Mouse (Mus musculus): Measurements from ENCODE around the gene Miip.
"Not testable (repeated sequence)": the region's sequence is repeated elsewhere in the genome, so short reads cannot be mapped to it uniquely, and the experiment has no call there.

Miip gene

DNA sequence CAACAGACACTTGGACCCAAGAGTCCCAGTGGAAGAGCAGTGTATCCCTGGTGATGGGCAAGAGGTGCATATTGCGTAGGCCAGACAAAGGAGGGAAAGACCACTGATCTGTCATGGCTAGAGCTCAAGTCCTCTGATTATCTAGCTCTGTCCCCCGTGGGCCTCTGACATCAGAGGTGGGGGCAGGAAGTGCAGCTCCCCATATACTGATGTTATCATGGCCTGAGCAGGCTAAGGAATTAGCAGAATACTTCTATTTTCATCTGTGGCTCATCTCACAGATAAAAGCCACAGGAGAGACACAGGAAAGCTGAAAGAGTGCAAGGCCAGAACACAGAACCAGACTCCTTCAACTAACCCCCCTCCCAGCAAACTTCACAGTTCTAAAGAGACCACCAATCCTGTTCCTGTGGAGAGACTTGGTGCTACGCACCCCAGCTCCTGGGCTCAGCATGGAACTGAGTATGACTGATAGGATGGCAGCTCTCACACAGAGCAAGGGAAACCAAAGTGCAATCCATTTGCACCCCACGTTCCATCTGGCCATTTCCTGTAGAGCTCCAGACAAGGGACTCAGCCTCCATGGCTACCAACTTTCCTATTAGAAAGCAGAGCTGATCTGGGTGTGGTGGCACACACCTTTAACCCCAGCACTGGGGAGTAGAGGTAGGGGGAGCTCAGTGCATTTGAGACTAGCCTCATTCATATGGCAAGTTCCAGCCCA is 7.4 kb upstream of the Miip start:
- DNase-seq (ENCODE audit: low read depth, low spot score): no peak

DNA sequence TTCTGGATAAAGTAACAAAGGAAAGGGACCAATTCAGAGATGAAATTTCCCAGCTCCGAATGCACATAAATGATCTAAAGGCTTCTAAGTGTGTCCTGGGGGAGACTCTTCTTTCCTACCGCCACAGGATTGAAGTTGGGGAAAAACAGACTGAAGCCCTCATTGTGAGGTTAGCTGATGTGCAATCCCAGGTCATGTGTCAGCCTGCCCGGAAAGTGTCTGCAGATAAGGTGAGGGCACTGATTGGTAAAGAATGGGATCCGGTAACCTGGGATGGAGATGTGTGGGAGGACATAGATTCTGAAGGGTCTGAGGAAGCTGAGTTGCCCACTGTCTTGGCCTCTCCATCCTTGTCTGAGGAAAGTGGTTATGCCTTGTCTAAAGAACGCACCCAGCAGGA is 622 bp upstream of the Miip start:
- DNase-seq (ENCODE audit: low read depth, low spot score): no peak

- no peak for DNase-seq (ENCODE audit: low read depth, low spot score)
Measured at GRCm38 (mm10) chr4:147867563-147868449, 810 bp downstream of the Miip start.

DNA sequence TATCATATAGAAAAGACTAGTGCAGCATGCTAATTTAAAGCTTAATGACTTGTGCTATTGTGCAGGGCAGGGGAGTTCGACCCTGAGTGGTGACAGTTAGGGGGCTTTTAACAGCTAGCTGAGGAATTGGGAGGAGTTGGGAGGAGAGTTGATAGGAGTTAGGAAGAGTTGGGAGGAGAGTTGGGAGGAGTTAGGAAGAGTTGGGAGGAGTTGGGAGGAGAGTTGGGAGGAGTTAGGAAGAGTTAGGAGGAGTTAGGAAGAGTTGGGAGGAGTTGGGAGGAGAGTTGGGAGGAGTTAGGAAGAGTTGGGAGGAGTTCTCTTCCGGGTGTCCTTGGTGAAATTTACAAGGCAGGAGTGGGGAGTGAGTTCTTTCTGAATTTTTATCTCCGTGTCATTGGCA is 1.8 kb downstream of the Miip start:
- DNase-seq (ENCODE audit: low read depth, low spot score): not testable (repeated sequence)

GRCm38 (mm10) chr4:147866056-147866455 is 2.6 kb downstream of the Miip start:
- DNase-seq (ENCODE audit: low read depth, low spot score): no peak

GRCm38 (mm10) chr4:147865651-147866050 is 3.0 kb downstream of the Miip start:
- no peak for DNase-seq (ENCODE audit: low read depth, low spot score)

GRCm38 (mm10) chr4:147862051-147862450 is 6.6 kb downstream of the Miip start:
- no peak for DNase-seq (ENCODE audit: low read depth, low spot score)

DNA sequence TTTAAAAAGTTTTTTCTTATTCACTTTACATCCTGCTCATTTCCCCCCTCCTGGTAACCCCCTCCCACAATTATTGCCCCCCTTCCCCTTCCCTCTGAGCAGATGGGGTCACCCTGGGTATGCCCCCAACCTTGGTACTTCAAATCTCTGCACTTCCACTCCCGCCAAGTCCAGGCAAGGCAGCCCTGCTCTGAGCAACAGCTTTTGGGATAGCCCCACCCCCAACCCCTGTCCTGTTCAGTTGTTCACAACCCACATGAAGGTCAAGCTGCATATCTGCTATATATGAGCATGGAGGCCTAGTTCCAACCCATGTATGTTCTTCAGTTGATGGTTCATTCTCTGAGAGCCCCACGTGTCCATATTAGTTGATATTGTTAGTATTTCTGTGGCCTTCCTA is 17.8 kb downstream of the Miip start:
- no peak for DNase-seq (ENCODE audit: low read depth, low spot score)

DNA sequence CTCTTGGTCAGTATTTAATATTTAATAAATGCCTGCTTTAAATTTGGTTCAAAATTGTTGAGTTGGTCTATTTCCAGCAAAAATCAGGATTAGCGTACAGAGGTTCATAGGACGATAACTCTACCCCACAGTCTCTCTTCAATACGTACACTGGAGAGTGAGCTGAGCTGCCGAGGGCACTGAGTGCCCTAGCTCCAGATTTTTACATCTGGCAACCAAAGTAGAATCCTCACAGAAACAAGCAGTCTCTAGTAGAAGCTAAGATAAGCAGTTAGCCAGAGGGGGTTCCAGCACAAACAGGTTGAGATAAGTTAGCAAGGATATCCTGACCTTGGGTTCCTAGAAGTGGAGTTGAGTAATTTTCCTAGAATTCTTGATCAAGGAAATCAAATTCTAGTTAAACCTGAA is 20.0 kb downstream of the Miip start:
- DNase-seq (ENCODE audit: low read depth, low spot score): no peak

DNA sequence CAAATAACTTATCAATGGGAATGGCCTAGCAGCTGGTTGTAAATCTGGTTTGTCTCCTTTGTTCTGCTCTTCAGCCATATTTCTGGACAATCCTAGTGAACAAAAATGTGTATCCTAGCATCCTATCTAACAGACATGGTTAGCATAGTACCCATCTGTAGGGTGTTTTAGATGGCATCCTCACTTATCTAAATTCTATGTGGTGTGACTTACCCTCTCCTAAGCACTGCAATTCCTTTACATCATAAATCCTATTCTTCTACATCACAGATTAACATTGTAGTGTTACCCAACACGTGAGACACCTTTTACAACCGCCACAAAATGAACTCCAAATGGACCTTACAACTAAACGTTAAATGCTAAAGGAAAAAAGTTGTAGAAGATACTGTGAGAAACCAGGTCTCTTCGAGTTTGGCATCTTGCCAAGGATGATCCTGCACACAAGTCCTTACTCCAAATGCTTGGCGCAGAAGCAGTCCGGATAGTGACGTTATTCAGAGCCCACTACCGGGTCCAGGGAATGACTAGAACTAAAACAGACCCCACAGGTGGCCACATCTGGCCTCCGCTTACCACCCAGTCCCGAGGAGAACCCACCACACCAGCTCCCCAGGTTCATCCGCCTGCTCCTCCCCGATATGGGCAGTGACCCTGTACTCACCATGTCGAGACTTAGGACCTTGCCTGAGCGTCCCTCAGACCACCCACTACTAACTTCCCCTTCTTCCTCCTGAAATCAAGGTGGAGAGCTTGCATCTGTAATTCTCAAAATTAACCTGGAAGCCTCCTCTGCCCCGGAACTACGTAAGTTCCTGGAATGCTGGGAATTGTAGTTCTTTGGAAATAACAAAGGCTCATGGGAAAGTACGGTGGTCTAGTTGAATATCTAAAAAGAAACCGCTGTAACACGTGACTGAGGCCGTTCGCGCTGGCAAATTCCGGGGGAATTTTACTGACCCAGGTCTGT is 20.7 kb downstream of the Miip start, which contains the start of gene Zfp933:
Gene Zfp933, minus strand, starts transcription at position 753 of the 970 bp plus-strand sequence.
- DNase-seq (ENCODE audit: low read depth, low spot score): peak; percentile 96

DNA sequence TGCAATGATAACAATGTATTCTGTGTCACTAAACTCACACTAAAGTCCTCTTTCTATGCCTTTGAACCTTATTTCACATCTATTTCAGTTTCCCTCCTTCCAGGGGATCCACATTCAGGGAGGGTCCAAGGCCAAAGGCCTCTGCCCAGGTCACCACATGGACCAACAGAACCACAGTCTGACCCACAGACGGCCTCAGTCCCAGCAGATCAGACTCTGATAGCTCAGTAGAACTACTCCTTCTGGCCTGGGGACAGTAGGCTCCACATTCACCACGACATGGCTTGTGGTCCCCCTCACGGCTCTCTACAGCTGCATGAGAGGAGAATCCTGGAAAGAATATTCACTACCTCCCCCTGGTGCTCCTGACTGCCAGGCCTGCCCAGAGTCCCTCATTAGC is 25.7 kb downstream of the Miip start:
- DNase-seq (ENCODE audit: low read depth, low spot score): no peak

DNA sequence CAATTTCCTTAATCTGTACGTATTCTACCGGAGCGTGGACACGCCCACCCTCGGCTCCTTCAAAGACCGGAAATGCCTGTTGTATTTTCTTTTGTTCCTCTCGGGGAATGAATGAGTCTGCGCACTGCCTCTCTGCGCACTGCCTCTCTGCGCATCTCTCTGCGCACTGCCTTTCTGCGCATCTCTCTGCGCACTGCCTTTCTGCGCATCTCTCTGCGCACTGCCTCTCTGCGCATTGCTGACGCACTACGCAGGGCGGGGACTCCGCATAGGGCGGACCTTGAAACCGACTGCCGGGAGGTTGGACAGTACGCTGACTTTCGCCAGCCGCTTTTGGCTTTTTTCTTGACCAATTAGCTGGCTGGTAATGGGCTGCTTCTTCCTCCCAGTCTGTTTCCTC is 29.3 kb downstream of the Miip start:
- DNase-seq (ENCODE audit: low read depth, low spot score): not testable (repeated sequence)

GRCm38 (mm10) chr4:147824389-147824788 is 44.2 kb downstream of the Miip start:
- DNase-seq (ENCODE audit: low read depth, low spot score): peak; percentile 82

DNA sequence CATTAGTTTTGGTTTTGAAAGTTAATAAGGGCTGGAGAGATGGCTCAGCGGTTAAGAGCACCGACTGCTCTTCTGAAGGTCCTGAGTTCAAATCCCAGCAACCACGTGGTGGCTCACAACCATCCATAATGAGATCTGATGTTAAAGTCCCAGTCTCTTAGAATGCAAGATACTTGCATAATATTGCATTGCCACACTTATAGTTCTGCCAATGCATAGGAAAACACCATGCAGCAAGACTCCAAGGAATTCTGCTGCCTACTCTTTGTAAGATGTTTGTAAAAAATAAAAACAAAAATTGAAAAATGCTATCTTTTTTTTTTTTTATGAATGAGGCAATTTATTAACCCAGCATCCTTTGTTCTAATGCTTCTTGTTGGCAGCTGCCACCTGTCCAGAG is 47.2 kb downstream of the Miip start:
- not testable (repeated sequence) for DNase-seq (ENCODE audit: low read depth, low spot score)

DNA sequence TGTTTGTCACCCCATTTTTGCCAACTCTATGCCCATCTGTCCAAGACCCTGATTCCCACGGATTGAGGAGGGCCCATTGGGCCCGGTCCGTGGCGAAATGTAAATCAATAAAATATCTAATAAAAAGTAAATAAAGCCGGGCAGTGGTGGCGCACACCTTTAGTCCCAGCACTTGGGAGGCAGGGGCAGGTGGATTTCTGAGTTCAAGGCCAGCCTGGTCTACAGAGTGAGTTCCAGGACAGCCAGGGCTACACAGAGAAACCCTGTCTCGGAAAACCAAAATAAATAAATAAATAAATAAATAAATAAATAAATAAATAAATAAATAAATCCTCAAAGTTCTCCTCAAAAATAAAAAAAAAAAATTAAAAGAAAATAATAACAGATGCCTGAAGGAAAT is 49.0 kb downstream of the Miip start:
- not testable (repeated sequence) for DNase-seq (ENCODE audit: low read depth, low spot score)

DNA sequence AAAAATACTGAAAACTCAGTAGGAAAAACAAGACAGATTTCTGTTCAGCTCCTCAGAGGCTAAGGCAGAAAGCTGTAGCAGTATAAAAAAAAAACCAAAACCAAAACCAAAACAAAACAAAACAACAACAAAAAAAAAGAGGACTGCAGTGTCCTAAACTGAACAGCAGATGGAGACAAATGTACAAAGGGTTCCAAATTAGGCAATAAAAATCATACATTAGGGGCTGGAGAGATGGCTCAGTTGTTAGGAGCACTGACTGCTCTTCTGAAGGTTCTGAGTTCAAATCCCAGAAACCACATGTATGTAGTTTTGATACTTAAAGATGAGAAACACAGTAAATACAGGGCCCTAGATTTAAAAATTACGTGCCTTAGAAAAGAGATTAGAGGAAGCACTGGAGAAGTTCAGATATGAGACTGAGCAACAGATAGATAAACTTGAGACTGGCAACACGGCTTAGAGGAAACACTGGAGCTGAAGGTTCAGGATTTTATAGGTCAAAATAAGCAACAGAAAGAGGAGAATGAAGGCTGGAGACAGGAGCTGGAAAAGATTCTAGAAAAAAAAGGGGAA is 53.9 kb downstream of the Miip start:
- peak; percentile 47 for DNase-seq (ENCODE audit: low read depth, low spot score)

DNA sequence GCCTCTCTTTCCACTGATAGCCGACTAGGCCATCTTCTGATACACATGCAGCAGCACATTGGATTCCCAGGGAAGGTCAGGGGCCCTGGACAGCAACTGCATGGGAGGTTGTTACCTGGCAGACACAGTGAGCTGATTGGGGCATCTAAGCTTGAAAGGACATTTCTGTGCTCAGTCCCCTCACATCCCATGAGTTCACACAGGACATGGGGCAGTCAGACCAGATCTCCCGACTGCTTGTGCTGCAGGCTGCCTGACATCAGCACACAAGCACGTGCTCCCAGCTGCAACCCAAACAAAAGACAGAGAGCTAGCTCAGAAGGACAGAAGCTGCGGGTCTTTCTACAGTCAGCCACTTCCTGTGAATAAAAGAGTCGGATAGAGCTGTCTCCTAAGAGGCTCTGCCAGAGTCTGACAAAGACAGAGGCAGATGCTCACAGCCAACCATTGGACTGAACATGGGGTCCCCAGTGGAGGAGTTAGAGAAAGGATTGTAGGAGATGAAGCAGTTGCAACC is 55.3 kb downstream of the Miip start:
- DNase-seq (ENCODE audit: low read depth, low spot score): no peak

Measured in R1 (cell line).